Mouse (Mus musculus) C2C12 (cell line): ENCODE measurements around the gene D630003M21Rik.

ENCODE experiments used
- CTCF ChIP-seq: IDR thresholded peaks from one replicate; pipeline ENCODE4 v1.5.1; 2011; ENCODE audit not compliant: control insufficient read depth, insufficient read depth, insufficient read length
- MAX ChIP-seq: IDR thresholded peaks from one replicate; pipeline ENCODE4 v1.6.1; 2011; ENCODE audit warnings: mild to moderate bottlenecking, control low read depth
- USF1 ChIP-seq: IDR thresholded peaks from one replicate; pipeline ENCODE4 v1.6.1; 2011; ENCODE audit warnings: low read depth, mild to moderate bottlenecking, control low read depth, moderate library complexity

GRCm38 (mm10) chr2:158155101-158155500, 73.9 kb downstream of the D630003M21Rik start:
- no peak for TF ChIP-seq USF1
- no peak for TF ChIP-seq CTCF
- TF ChIP-seq MAX: no peak
